Mouse (Mus musculus): Measurements from ENCODE around the gene Sfxn4.
"Not testable (repeated sequence)": the region's sequence is repeated elsewhere in the genome, so short reads cannot be mapped to it uniquely, and the experiment has no call there.

The Sfxn4 gene

DNA sequence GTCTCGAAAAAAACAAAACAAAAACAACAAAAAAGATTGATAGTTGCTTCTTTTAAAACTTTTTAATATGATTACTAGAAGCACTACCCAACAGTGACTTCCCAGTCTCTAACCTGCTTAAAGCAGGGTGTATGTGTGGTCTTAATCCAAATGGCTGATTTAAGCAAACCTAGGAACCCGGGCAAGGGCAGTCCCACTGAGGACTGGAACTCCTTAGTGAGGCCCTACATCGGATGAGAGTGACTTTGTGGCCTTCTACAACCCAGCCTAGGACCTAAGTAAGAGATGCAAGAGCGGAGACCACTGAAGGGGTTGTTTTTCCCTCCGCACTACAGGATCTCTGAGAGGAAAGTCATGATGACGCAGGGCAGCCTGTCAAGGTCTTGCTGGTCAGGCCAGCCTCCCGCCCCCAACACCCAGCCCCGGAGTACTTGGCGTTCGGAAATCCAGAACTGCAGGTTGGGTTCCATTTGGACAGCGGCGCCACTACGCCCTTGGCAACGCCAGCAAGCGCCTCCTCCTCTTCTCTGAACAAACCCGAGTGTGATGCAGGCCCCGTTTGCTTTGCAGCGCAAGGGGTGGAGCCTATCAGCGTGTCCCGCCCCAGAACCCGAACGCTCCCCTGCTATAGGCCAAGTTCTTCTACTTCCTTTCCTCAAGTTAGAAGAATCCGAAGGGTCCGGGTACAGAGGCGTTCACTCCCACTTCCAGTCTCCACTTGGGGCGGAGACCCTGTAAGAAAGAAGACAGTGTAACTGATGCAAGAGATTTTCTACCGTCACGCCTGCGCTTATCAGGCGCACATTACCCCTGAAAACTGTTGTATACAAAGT lies at the start of gene Sfxn4:
Gene Sfxn4 (minus strand): TSS at position 612 of the 833 bp plus-strand sequence.
- in situ Hi-C loops (cut with MboI), result no loop called here

DNA sequence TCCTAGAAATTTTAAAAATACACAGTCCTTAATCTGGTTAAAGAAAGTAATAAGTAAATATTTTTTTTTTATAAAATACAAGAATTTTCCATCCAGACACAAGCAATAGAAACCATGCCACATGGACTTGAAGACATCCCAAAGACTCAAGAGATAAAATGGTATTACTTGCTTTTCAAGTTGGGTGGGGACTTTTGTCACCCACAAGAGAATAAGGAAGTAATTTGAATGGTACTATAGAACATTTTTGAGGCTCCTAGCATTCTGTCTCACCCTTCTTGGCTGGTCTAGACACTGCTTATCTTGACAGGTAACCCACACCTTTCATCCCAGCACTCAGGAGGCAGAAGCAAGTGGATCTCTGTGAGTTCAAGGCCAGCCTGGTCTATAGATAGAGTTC lies 49.0 kb upstream of the Sfxn4 start:
- in situ Hi-C loops (cut with MboI), result no loop called here

DNA sequence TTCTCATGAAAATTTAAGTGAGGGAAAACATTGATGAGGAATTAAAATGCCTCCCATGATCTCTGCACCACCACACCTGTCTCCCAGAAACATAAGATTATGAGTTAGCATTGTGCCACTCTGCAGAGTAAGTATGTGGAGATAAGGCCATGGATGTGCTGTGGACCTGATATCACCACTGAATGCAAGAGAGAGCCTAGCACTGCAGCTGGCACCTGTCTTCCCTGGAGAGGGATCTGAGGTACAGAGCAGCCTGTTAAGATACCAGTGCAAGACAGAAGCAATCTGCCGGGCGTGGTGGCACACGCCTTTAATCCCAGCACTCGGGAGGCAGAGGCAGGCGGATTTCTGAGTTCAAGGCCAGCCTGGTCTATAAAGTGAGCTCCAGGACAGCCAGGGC lies 44.2 kb upstream of the Sfxn4 start:
- in situ Hi-C loops (cut with MboI), result no loop called here

DNA sequence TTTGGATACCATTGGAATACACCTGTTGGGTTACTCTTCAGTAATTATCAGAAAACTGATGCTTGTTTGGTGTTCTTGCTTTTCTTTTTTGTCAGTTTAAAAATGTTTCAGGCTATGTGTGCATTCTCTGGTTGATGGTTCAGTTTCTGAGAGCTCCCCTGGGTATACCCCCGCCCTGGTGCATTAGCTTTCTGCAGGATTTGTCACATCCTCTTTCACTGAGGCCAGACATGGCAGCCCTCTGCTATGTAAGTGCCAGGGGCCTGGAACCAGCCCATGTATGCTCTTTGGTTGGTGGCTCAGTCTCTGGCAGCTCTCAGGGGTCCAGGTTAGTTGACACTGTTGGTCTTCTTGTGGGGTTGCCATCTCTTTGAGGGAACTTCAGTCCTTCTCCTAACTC lies 42.7 kb upstream of the Sfxn4 start:
- in situ Hi-C loops (cut with MboI), result no loop called here

DNA sequence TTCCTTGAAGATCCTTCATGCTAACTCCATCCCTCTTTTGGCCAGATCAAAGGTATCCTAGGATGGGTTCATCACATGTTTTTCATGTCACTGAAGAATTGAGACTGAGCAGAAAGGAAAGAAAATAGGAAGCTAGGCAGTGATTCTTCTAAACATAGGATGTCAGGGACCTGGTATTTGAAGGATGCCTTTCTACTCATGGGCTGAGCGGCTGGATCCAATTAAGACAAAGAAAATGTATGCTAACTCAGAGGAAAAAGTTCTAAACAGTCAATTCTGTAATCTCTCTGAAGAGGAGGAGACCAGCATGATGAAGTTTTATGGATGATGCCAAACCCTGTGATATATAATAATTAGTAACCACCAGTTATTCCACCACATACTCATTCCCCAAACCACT lies 41.9 kb upstream of the Sfxn4 start:
- in situ Hi-C loops (cut with MboI), result no loop called here

DNA sequence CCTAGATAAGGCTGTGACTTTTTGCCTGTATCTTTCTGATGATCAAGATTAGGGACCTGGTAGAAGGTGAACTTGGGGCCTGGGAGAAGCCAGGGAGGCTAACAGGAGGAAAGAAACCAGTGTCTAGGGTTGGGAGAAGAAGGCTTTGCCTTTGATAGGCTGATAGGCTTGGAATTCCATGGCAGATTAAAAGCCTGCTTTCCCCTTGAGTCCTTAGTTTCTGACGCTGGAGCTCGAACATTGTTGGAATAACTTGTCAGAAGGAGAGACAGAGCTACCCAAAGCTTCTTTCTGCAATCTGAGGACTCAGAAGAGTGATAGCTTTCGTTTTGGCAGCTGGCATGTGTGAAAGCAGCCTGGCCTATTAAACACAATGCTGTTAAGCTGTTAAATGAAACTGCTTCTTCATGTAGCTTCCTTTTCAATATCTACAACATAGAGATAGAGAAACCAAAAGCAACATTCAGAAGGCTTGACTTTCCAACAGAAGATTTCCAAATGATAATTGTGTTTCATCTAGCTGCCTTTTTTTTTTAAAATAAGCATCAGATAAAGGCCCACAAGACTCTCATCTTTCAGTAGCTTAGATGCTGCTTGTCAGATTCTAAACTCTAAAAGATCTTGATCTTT lies 34.1 kb upstream of the Sfxn4 start:
- in situ Hi-C loops (cut with MboI), result no loop called here

DNA sequence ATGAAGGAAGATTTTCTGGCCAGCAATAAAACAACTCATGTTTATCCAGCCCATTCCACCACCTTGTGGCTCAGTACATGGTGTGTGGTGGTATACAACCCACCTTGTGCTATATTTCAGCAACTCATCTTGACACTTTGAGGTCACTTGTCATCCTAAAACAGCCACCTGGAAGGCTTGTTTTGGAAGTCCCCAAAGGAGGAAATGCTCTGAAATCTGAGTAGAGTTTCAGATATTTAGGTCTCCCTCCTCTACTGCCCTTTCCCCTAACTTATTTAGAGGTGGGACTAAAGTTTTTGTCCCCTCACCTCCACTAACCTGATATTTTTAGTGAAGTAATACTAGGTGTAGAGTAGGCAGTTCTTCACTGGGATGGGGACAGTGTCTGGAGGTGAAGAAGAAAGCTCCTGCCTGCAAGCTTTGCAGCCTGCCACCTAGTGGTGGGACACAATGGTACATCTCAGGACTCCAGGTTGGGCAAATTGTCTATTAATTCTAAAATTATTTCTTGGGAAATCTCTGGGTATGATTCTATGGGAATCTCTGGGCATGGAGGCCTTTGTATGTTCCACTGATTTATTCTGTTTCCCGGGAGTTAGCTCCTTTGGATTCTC lies 30.8 kb upstream of the Sfxn4 start:
- in situ Hi-C loops (cut with MboI), result no loop called here

DNA sequence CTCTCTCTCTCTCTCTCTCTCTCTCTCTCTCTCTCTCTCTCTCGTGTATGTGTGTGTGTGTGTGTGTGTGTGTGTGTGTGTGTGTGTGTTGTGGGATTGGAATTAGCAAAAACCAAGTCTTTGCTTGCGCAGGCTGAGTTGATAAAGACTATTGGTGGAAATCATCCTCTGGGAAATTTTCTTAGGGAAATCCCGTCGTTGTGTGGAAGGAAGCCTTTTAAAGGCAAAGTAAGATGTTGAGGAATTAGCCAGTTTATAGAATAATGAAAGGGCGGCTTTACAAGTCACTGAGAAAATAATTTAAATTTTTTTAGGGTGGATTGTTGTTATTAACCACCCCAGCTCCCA lies 29.8 kb upstream of the Sfxn4 start:
- in situ Hi-C loops (cut with MboI), result no loop called here

DNA sequence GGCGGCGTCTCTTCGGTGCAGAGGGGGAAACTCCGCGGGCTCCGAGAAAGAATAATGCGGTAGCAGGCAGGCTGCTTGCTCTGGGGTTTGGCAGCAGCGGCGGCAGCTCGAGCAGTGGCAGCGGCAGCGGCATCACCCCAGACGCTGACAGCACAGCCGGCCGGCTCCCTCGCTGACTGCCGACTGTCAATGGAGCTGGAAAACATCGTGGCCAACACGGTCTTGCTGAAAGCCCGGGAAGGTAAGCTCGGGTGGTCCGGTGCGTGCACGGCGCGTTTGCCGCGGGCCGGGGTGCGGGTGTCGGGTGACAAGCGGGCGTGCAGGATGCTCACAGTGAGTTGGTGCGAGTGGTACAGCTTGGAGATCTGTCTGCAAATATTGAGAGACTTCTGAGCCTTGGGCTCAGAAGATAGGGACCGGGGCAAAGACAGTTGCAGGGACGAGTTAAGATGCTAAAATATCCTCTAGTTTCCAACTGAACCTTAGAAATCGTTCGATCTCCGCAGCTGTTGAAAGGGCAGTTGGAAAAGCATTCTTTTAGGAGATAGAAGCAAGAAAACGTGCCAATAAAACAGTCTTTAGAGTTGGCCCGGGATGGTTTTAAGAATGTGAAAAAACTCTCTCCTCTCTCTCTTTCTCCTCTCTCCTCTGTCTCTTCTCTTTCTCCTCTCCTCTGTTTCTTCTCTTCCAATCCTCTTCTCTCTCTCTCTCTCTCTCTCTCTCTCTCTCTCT lies 29.3 kb upstream of the Sfxn4 start:
- in situ Hi-C loops (cut with MboI), result no loop called here

DNA sequence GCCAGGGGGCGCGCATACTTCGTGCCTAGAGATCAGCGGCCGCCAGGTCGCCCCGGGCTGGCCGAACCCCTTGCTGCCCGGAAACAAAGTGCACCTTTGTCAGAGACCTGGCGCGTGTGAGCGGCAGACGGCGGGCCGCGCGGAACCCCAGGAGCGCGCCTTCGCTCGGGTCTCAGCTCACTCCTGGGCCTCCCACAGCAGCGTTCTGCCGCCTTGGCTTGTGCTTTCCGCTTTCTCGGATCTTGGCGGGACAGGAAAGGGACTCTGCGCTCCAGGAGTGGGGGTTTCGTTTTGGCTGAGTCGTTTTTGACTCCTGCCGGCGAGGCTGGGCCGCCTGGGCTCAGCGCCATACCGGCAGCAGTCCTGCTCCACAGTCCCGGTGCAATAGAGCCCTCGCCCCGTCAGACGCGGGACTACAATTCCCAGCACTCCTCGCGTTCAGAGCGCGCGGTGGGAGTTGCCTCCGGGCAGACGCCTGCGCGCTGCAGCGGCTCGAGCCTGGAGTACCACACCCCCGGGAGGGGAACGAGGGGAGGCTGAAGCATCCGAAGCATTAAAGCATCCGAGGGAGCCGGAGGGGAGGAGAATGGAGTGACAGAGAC lies 28.5 kb upstream of the Sfxn4 start, which contains the start of gene Grk5:
Gene Grk5 (plus strand): TSS at position 36 of the 602 bp plus-strand sequence.
- in situ Hi-C loops (cut with MboI), result loop anchor here (5.0 kb wide), 1 partner anchor 197 kb away; no protein-coding TSS in a partner anchor

DNA sequence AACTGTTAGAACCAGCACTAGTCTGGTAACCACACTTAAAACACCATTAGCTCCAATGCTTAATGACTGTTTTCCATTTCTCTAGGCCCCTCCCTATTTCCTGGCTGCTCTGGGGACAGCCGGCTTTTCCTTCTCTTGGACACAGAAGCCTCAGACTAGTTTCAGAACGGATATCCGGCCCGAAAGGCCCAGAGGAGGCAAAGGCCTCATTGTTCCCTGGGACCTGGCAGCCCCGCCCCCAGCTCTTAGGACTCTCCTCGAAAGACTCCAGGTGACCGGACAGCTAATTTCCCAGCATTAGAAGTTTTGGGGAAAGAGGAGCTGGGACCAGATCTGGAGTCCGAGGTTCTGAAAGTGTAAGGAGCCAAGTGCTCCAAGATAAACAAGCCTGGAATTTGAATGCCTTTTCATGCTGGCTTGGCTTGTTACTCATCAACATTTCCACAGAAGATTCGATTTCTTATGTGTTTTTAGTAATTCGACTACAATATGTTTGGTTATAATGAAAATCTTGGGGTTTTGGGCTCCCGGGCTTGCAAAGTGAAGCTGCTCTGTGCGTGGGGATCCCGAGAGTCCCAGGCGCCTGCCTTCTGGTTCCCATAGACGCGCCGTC lies 27.9 kb upstream of the Sfxn4 start:
- in situ Hi-C loops (cut with MboI), result loop anchor here (5.0 kb wide), 1 partner anchor 198 kb away; no protein-coding TSS in a partner anchor

DNA sequence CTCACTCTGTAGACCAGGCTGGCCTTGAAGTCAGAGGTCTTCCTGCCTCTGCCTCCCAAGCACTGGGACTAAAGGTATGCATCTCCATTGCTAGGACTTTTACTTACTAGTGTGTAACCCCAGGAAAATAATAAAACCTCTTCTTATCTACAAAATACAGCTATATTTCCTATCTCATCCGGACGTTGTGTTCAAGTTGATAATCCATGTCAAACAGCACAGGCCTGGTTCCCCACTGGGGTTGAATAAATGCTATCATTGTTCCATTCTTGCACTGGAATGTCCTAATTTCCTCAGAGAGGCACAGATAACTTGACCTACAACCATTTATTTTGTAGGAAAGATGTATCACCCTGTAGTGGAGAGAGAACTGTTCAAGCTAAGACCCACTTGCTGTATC lies 26.4 kb upstream of the Sfxn4 start:
- in situ Hi-C loops (cut with MboI), result loop anchor here (5.0 kb wide), 1 partner anchor 200 kb away; no protein-coding TSS in a partner anchor

DNA sequence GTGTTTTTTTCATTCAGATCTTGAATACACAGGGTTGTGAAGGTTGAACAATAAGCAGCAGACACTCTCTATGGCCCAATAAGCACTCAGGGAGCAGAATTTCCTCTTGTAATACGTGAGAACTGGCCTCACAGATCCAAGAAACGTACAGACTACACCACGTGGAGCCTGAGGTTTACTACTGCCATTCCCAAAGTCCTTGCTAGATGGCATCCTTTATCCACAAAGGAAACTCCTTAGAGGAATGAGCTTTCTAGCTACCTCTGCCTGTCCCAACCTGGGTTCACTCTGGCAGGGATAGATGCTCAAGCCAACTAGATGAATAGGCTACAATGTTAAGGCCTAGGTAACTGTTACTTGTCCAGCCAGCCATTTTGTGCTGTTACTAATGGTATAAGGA lies 21.9 kb upstream of the Sfxn4 start:
- in situ Hi-C loops (cut with MboI), result no loop called here

DNA sequence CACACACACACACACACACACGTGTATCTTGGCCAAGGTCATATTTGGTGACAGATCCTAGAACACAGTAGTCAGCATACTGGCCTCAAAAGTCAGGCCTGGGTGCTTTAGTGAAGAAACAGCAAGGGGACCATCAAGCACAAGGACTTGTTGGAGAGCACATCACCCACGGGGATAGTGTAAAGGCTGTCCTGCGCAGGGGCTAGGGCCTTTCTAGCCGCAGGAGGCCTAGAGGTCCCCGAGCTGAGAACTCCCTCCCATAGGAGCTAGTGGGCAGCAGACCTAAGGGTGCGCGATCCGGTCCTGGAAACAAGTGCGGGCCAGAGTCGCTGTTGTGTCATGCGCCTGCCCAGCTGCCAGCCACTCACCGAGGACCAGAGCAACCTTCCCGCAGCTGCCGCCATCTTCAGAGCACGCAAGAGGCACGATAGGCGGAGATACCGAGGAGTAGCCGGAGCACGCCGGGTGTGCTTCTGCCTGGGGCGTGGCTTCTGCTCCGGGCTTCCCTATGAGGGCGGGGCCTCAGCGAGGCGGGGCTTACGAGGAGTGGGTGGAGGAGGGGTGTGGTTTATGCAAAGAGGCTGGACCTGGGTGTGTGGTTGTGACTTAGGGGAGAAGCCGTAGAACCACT lies 12.9 kb upstream of the Sfxn4 start, which contains the start of gene Prdx3:
Gene Prdx3 (minus strand): TSS at position 493 of the 631 bp plus-strand sequence.
- in situ Hi-C loops (cut with MboI), result no loop called here

DNA sequence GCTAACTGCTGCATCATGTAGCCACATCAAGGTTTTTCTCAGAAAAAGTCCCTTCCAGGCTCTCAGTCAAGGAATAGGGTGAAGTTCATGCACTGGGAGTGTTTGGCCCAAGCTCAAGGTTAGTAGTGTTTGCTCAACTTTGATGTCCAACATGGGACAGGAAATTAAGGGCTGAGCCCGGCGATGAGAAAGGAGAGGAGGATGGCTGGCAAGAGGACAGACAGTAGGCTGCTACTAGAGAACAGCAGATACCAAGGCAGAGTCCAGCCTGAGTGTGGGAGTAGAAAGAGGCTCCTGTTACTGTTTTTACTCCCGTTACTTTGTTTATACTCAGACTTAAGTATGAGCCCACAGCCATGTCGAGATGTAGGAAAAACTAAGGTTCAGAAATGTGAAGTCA lies 12.2 kb upstream of the Sfxn4 start:
- in situ Hi-C loops (cut with MboI), result no loop called here

DNA sequence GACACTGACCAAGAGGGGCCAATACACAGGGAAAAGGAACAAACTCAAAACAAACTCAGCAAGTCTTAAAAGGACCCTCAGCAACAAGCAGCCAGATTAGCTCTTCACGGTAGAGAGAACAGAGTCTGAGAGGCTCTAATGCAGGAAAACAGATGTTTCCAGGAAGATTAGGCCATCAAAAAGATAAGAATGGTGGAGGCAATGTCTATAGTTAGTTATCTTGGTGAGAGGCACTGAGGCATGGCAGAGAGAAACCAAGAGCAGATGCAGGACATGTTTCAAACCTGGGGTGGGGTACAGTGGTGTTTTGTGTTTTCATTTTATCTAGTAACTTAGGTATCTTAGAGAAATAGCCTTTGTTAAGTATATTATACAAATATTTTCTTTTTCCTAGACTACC lies 11.0 kb upstream of the Sfxn4 start:
- in situ Hi-C loops (cut with MboI), result no loop called here

DNA sequence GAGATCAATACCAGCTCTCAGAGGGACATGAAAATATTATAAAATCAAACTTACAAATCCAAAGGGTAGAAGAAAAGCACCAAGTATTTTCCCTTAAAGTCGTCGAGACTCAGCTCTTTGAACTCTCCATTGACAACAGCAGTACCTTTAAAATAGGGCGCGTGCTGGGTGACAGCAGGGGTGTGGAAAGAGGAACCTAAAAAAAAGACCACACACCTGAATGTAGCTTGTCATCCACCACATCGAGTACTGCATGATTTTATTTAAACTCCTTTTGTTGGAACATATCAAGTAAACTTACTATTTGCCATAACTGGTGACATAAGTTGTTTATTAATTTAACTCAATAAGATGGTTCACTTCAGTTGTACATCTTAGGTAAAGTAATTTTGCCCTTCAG lies 10.1 kb upstream of the Sfxn4 start:
- in situ Hi-C loops (cut with MboI), result no loop called here

DNA sequence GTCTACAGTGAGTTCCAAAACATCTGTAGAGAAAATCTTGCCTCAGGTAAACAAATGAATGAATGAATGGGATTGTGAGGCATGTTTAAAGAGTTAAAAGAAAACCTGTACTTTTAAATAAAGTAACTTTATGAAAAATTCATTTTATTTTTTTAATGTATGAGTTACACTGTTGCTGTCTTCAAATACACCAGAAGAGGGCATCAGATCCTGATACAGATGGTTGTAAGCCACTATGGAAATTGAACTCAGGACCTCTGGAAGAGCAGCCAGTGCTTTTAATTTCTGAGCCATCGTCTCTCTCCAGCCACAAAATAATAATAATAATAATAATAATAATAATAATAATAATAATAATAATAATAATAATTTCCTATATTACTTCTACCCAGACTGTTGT lies 9.2 kb upstream of the Sfxn4 start:
- in situ Hi-C loops (cut with MboI), result no loop called here

DNA sequence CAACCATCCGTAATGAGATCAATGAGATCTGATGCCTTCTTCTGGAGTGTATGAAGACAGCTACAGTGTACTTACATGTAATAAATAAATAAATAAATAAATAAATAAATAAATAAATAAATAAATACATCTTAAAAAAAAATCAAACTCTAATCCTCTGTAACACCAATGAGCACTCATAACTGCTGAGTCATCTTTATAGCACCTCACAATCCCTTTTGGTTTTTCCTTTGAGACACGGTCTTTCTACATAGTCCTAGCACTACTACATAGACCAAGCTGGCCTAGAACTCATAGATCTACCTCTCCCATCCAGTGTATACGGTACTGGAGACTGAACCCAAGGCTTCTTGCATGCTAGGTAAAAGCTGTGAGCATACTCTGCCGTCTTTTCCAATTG lies 4.9 kb upstream of the Sfxn4 start:
- in situ Hi-C loops (cut with MboI), result not testable (repeated sequence)

DNA sequence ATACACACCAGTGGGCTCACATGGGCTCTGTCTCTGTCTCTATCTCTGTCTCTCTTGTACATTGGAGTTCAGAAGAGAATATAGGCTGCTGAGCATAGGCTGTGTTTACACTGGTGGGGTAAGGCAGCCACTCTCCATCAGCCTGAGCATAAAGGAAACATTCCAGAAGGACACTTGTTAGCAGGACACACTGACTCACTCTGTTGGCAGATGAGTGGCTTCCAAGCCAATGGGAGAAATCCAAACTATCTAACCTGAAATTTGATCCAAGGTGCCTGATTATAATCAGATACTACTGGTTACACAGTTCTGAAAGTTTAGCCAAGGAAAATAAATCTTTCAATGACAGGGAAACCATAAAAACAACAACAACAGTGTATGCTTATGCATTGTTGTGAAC lies 15.5 kb downstream of the Sfxn4 start:
- in situ Hi-C loops (cut with MboI), result no loop called here

DNA sequence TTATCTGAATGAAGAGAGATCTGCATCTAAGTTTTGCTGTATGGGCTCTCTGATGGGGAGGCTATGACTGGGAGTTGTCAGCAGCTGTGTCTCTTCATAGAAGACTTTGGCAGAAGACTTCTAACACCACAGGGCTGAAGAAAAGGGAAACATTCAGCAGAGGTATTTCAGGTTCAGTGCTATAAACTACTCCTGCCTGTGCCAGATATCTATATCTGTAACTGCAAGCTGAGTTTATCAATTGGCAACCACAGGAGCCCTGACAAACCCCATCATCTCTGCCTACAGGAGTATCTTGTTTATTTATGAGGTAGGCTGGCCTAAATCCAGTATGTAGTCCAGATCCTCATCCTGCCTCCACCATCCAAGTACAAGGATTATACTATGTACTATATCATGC lies 18.0 kb downstream of the Sfxn4 start:
- in situ Hi-C loops (cut with MboI), result no loop called here

Data from mature B cell (primary cell).